Mouse (Mus musculus): ENCODE data around the gene Rpl22.

Gene Rpl22

GRCm38 (mm10) chr4:152325574-152326411, at the start of gene Rpl22:
TSS of gene Rpl22 (plus strand) at chr4:152325742.
- peak; percentile 98 for DNase-seq (ENCODE audit: low spot score)

- DNase-seq (ENCODE audit: low spot score), result peak; percentile 61
Measured at GRCm38 (mm10) chr4:152276389-152277347, 48.9 kb upstream of the Rpl22 start.

GRCm38 (mm10) chr4:152277916-152278315, 47.6 kb upstream of the Rpl22 start:
- DNase-seq (ENCODE audit: low spot score), result no peak

DNA sequence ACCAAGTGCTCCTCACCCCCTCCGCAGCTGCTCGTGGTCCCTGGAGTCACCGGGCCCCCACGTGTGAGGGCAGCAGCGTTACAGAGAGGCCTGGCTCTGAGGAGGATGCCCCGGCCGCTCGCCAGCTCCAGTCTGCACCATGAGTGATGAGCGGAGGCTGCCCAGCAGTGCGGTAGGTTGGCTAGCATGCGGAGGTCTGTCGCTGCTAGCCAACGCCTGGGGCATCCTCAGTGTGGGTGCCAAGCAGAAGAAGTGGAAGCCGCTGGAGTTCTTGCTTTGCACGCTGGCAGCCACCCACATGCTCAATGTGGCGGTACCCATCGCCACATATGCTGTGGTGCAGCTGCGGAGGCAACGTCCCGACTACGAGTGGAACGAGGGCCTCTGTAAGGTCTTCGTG, 46.6 kb upstream of the Rpl22 start:
- DNase-seq (ENCODE audit: low spot score), result no peak

GRCm38 (mm10) chr4:152281601-152282000, 43.9 kb upstream of the Rpl22 start:
- no peak for DNase-seq (ENCODE audit: low spot score)

- no peak for DNase-seq (ENCODE audit: low spot score)
Measured at GRCm38 (mm10) chr4:152282721-152283120, 42.8 kb upstream of the Rpl22 start.

GRCm38 (mm10) chr4:152283186-152283950, 42.2 kb upstream of the Rpl22 start:
- peak; percentile 87 for DNase-seq (ENCODE audit: low spot score)

- DNase-seq (ENCODE audit: low spot score), result peak; percentile 80
Measured at GRCm38 (mm10) chr4:152285505-152285904, 40.0 kb upstream of the Rpl22 start.

GRCm38 (mm10) chr4:152286183-152286582, 39.4 kb upstream of the Rpl22 start:
- DNase-seq (ENCODE audit: low spot score), result no peak

DNA sequence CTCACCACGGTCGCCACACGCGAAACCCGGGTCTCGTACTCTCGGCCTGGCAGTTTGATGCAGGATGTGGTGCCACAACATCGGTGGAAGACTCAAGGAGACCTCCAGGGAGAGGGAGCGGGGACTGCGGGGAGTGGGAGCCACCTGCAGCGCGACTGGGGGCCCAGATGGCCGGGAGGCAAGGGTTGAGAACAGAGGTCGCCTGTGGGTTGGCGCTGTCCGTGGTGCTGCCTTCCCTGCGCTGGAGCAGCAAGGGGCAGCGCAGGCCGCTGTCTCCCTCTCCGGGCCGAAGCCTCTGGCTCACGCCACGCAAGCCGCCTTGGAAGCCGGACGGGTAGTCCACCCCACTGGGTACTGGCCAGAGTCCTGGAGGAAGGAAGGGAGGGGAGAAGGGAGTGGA, 38.7 kb upstream of the Rpl22 start:
- peak; percentile 75 for DNase-seq (ENCODE audit: low spot score)

GRCm38 (mm10) chr4:152287317-152288120, 38.0 kb upstream of the Rpl22 start:
- DNase-seq (ENCODE audit: low spot score), result no peak

DNA sequence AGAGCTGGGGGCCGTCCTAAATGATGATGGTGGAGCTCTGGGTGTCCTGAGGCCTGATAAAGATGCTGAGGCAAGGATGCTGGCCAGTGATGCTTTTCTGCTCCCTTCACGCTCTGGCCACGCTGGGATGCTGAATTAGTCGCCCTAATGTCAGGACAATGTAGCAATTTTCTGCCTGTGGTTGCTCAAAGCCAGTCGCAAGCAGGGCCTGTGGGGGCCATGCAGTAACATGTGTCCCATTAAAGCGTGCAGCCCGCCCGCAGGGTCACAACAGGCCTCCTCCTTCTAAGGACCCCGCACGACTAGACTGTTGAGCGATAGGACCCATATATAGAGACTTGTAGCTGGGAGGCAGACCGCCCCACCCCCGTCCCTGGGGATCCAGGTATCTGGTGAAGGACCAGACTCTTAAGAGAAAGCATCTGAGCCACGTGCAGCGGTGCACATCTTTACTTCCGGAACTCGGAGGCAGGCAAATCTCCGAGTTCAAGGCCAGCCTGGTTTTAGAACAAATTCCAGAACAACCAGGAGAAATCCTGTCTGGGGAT, 37.1 kb upstream of the Rpl22 start:
- peak; percentile 55 for DNase-seq (ENCODE audit: low spot score)

GRCm38 (mm10) chr4:152290385-152290784, 35.2 kb upstream of the Rpl22 start:
- peak; percentile 73 for DNase-seq (ENCODE audit: low spot score)

- DNase-seq (ENCODE audit: low spot score), result no peak
Measured at GRCm38 (mm10) chr4:152290991-152291390, 34.6 kb upstream of the Rpl22 start.

- DNase-seq (ENCODE audit: low spot score), result no peak
Measured at GRCm38 (mm10) chr4:152291562-152291961, 34.0 kb upstream of the Rpl22 start, which contains the start of gene Hes3. TSS of gene Hes3 (minus strand) at chr4:152291662.

- peak; percentile 81 for DNase-seq (ENCODE audit: low spot score)
Measured at GRCm38 (mm10) chr4:152292102-152292765, 33.3 kb upstream of the Rpl22 start.

GRCm38 (mm10) chr4:152294188-152294929, 31.2 kb upstream of the Rpl22 start:
- DNase-seq (ENCODE audit: low spot score), result peak; percentile 63

DNA sequence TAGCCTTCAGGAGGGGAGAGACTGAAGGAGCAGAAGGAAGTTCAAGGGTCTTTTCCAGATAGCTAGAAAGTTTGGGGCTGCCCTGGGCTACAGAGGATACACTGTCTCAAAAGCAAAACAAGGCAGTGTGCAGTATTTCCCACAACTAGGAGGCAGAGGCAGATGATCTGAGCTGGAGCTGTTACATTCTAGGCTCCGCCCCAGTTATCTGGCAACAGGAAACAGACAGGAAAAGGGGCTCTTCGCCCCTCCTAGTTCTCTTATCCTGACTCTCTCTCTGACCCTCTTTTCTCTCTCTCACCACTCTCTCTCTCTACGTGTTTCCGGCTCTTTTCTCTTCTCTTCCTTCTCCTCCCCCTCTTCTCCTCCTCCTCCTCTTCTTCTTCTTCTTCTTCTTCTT, 29.6 kb upstream of the Rpl22 start:
- DNase-seq (ENCODE audit: low spot score), result no peak

DNA sequence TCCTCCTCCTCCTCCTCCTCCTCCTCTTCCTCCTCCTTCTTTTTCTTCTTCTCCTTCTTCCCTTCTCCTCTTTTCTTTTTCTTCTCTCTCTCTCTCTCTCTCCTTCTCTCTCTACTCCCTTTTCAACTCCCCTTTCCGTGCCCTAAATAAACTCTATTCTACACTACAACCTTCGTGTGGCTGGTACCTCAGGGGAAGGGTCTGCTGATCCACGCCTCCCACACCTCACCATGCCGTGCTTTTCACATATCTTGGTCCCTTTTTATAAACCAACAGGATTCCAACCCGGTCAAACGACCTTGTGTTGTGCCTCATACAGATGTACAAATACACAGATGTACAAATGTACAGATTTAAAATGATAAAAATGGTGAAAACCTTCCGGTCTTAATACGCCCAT, 29.2 kb upstream of the Rpl22 start:
- DNase-seq (ENCODE audit: low spot score), result no peak

Data from embryo, embryonic 10.5 days (tissue).